Mouse (Mus musculus) spleen, adult 2 months (tissue): ENCODE measurements around the gene Tbx1. TPM values are rescaled to one million over a fixed set of nuclear protein-coding genes. Genes with fewer than 3 reads are reported as not detected.

Experiments used
- DNase-seq, 2 experiments: peaks; one replicate each; pipeline versions ENCODE4 v3.0.0 to v3.0.0-alpha.2; 2012 to 2021; ENCODE audit warnings: low spot score in 2 of 2, low read depth in 1 of 2
- H3K27ac ChIP-seq: fragments of 200-500 bp; 2 replicates; pipeline ENCODE4 v1.5.1; 2012; ENCODE audit warnings: low read length, inconsistent platforms; ENCODE audit not compliant: insufficient read depth
- H3K27me3 ChIP-seq: fragments of 200-500 bp; 2 replicates; pipeline ENCODE4 v1.6.1; 2012; ENCODE audit warnings: mild to moderate bottlenecking, moderate library complexity, low read length, inconsistent platforms; ENCODE audit not compliant: control insufficient read depth, insufficient read depth
- H3K36me3 ChIP-seq: fragments of 200-500 bp; 2 replicates; pipeline ENCODE4 v1.6.1; 2012; ENCODE audit warnings: mild to moderate bottlenecking, low read length, inconsistent platforms; ENCODE audit not compliant: control insufficient read depth, insufficient read depth
- H3K4me1 ChIP-seq: fragments of 200-500 bp; 2 replicates; pipeline ENCODE4 v1.6.1; 2011; ENCODE audit warnings: inconsistent platforms; ENCODE audit not compliant: control insufficient read depth, insufficient read depth, insufficient read length
- H3K4me3 ChIP-seq: fragments of 200-500 bp; 2 replicates; pipeline ENCODE4 v1.5.1; 2011; ENCODE audit warnings: mild to moderate bottlenecking, inconsistent platforms; ENCODE audit not compliant: insufficient read depth, insufficient read length; ENCODE audit errors: extremely low read depth
- CTCF ChIP-seq: fragments of 200-500 bp; IDR thresholded peaks from 2 replicates; pipeline ENCODE4 v1.5.1; 2011; ENCODE audit warnings: mild to moderate bottlenecking, inconsistent platforms; ENCODE audit not compliant: insufficient read depth, insufficient read length, insufficient replicate concordance; ENCODE audit errors: extremely low read depth
- POLR2A ChIP-seq: fragments of 200-500 bp; IDR thresholded peaks from 2 replicates; pipeline ENCODE4 v1.6.1; 2011; ENCODE audit warnings: low read depth, low read length, inconsistent platforms
- WGBS: fragments of 180-500 bp; shearing (Covaris S2); methylation state at CpG from one replicate; pipeline ENCODE4 v1.1.7; 2018; 5-methylcytosine and 5-hydroxymethylcytosine counted together
- polyA plus RNA-seq: library from polyadenylated mRNA; depleted of rRNA; stranded (reverse); fragments of >200 nt; gene quantifications from 2 replicates; pipeline ENCODE4 v1.2.3, GENCODE M21; 2012

Gene Tbx1
- polyA plus RNA-seq, 1 experiment = 0.42 TPM

DNA sequence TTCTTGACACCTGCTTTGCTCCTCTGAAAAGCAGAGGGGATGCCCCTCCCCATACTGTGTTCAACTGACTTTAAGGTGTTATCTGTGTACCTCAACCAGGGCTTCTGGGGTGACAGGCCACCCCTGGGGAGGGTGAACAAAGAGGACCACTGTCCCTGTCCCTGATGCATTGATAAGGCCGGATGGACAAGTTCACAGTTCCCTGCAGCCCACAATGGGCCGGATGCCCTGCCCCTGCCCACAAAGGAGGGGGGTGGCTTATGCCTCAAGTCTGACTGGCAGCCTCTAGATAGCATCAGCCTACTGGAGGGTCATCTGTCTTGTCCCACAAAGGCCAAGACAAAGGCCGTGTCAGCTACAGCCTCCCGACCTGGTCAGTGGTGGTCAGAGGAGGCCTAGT lies 28.6 kb upstream of the Tbx1 start:
- Histone ChIP-seq H3K36me3 (no peaks in the 10 kb centered on the region), H3K4me3 (no peak overlapping the region), H3K27me3 (peaks cover 16% of the 10 kb centered on the region), H3K27ac (no peak overlapping the region), H3K4me1 (no peaks in the 10 kb centered on the region)
- DNase-seq = no peak
- TF ChIP-seq POLR2A (no peak), CTCF (no peak)
- 75% methylated on average over 4 of the region's 4 CpGs for WGBS

DNA sequence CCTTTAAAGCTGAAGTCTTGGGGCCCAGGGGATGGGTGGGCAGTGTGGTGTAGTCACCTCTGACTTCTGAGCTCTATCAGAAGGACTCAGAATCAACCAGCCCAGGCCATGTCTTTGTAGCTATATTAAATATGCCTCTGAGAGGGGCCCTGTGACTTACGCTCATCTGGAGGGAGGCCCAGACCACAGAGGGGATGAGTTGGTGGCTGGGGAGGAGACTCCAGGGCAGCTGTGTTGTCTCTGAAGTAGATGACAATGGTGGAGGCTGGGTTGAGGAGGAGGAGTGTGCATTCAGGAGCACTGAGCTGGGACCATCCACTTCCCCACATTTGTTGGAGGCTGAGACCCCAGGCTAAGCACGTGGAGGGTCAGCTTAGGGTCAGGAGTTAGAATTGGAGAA lies 27.8 kb upstream of the Tbx1 start:
- TF ChIP-seq CTCF (no peak), POLR2A (no peak)
- Histone ChIP-seq H3K27ac (no peak overlapping the region), H3K27me3 (peaks cover 16% of the 10 kb centered on the region), H3K36me3 (no peaks in the 10 kb centered on the region), H3K4me1 (no peaks in the 10 kb centered on the region), H3K4me3 (no peak overlapping the region)
- no peak for DNase-seq
- 71% methylated on average over 2 of the region's 2 CpGs for WGBS

DNA sequence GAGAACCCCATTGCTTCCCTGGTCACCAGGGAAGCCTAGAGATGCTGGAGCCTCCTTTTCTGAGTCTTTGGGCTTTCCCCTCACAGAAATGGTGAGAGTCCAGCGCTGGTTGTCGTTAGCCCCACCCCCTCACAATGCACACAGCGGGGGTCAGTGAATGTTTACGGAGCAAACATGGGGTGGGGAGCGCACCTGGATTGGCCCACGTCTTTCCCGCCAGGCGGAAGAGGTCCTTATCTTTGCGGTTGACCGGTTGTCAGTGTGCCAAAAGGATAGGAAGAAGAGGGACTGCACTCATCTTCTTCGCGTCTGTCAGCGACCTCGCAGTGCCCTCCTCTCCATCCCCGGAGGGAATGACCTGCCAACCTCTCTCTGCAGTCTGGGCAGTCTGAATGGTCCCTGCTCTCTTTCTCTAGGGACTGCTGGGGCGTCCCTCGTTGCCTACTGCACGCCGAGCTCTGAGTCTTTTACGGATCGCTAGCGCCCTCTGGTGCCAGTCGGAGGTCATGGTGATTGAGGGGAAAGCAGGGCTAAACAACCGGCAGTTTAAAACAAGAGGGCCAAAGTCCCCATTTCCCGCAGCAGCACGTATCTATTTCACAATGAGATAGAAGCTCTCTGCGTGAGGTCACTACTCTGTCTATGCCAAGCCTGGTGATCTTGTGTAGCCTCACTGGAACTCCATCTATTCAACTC lies 27.0 kb upstream of the Tbx1 start:
- Histone ChIP-seq H3K4me3 (no peak overlapping the region), H3K36me3 (no peaks in the 10 kb centered on the region), H3K27me3 (peaks cover 14% of the 10 kb centered on the region), H3K27ac (no peak overlapping the region), H3K4me1 (no peaks in the 10 kb centered on the region)
- DNase-seq = peak; percentile 34 to 76
- WGBS = 3% methylated on average over 27 of the region's 27 CpGs
- peak; percentile 90 for TF ChIP-seq CTCF
- TF ChIP-seq POLR2A = no peak

DNA sequence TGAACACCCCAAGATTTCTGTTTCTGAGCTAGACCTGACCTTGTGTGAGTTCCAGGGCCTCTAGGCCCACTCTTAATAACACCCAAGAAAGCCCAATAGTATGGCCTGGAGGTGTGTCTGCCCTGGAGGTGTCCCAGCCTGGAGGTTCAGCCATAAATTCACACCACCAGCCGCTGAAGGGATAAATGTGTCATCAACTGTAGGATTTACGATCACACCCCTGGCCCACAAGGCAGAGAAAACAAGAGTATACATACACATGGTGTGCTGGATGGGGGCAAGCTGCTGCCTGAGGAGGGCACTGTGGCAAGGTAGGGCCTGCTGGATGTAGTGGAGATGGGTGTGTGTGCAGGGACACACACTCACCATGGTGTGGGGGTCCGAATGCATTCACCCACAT lies 22.8 kb upstream of the Tbx1 start:
- TF ChIP-seq CTCF (no peak), POLR2A (no peak)
- no peaks in the 10 kb centered on the region for H3K27me3 ChIP-seq
- no peaks in the 10 kb centered on the region for H3K36me3 ChIP-seq
- H3K27ac ChIP-seq = no peak overlapping the region
- WGBS = 85% methylated on average over 3 of the region's 3 CpGs
- no peak overlapping the region for H3K4me3 ChIP-seq
- DNase-seq = no peak
- no peaks in the 10 kb centered on the region for H3K4me1 ChIP-seq

DNA sequence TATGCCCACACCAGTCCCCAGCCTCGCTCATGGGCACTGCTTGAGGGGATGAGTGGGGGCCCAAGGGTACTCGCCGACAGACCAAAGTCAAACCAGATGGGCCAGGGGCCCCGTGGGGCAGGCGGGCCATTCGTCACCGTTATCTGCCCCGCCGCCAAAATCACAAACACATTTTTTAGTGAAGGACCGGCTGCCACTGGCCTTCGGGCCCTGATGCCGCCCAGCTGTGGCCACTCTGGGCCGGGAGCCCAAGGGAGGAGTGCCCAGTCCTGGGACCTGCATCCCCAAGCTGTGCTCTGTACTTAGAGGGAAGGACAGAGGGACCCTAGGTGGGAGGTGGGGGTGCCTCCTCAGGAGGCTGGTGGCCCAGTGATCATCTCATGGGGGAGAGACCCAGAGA lies 21.3 kb upstream of the Tbx1 start:
- 86% methylated on average over 13 of the region's 13 CpGs for WGBS

DNA sequence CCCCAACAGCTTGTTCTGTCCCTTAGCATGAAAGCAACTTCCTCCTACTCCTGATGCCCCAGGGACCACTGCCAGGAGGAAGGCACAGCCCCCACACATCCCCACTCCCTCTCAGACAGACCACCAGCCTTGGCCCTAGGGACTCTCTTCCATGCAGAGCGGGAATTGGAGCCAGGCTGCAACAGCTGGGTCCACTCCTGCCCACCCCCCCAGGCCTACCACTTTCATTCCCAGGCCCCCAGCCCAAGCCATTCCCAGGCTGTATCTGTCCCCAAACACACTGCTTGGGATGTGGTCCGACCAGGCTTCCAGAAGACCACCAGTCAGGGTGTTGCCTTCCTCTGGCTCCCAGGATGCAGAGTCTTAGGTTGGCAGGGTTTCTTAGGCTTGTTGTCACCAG lies 18.6 kb upstream of the Tbx1 start:
- no peak for DNase-seq
- Histone ChIP-seq H3K27me3 (no peaks in the 10 kb centered on the region), H3K27ac (no peak overlapping the region), H3K4me3 (no peak overlapping the region), H3K4me1 (no peaks in the 10 kb centered on the region), H3K36me3 (no peaks in the 10 kb centered on the region)
- no peak for TF ChIP-seq POLR2A
- no peak for TF ChIP-seq CTCF
- 90% methylated on average over 2 of the region's 2 CpGs for WGBS

More for the DNA sequence above, 21.3 kb upstream of the Tbx1 start:
- H3K36me3 ChIP-seq = no peaks in the 10 kb centered on the region
- H3K4me1 ChIP-seq = no peaks in the 10 kb centered on the region
- H3K27me3 ChIP-seq = no peaks in the 10 kb centered on the region
- H3K4me3 ChIP-seq = no peak overlapping the region
- TF ChIP-seq POLR2A (no peak), CTCF (no peak)
- DNase-seq = no peak
- H3K27ac ChIP-seq = no peak overlapping the region

DNA sequence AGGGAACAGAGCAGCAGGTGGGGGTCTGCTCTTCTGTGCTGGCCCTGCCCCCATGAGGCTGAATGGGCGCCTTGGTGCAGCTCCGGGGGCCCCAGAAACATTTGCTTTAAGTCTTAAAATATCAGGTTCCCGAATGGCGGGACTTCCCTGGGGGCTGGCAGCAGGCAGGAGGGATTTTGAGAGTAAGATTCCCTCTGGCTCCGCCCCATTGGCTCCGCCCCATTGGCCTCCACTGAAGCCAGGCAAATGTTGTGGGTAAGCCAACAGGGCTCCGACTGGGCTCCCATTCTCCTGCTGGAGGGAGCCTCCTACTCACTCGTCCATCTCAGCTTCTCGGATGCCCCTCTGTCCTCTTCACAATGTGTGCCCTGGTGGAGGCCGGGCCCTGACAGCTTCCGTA lies 17.8 kb upstream of the Tbx1 start:
- no peak overlapping the region for H3K4me3 ChIP-seq
- WGBS = 54% methylated on average over 11 of the region's 11 CpGs
- no peaks in the 10 kb centered on the region for H3K4me1 ChIP-seq
- H3K27me3 ChIP-seq = no peaks in the 10 kb centered on the region
- TF ChIP-seq POLR2A = no peak
- TF ChIP-seq CTCF = no peak
- no peak overlapping the region for H3K27ac ChIP-seq
- no peaks in the 10 kb centered on the region for H3K36me3 ChIP-seq
- DNase-seq = no peak
